Mouse (Mus musculus): ENCODE measurements at regions not wholly inside any gene's neighbourhood (a gene's known extent, or its start where the extent isn't known, plus 50 kb on each side); places are given as distances from the start of the nearest gene placed in this dataset.

GRCm38 (mm10) chr3:100364706-100365105, 124.4 kb downstream of the Tent5c start:
- in situ Hi-C loops (cut with MboI; ENCODE audit: low pct_unique_long_range_greater_than_20kb), result no loop called here
- no peak for TF ChIP-seq CTCF (IDR thresholded peaks at IDR 0.05)
- H3K27me3 ChIP-seq, result no peaks in the 10 kb centered on the region
- no peak for ATAC-seq
- POLR2A ChIA-PET, result no interaction called here
- CTCF ChIA-PET, result interaction anchor here (0.9 to 1.4 kb wide), 4 partner anchors 8 to 55 kb away, joined by 3 read pairs; no protein-coding TSS in a partner anchor
- DNase-seq (ENCODE audit: low read depth, low spot score), result no peak

- H3K27me3 ChIP-seq, result no peaks in the 10 kb centered on the region
- in situ Hi-C loops (cut with MboI; ENCODE audit: low pct_unique_long_range_greater_than_20kb), result no loop called here
- DNase-seq (ENCODE audit: low read depth, low spot score) (no peak), ATAC-seq (no peak)
- TF ChIP-seq CTCF (IDR thresholded peaks at IDR 0.05), result no peak
- ChIA-PET CTCF (interaction anchor here (0.9 to 9.0 kb wide), 5 partner anchors 12 to 203 kb away, joined by 3 to 71 read pairs (median 5); no protein-coding TSS in a partner anchor), POLR2A (no interaction called here)
These were observed 126.1 kb downstream of the Tent5c start for GRCm38 (mm10) chr3:100362983-100363382.

GRCm38 (mm10) chr3:100360019-100360418, 129.1 kb downstream of the Tent5c start:
- in situ Hi-C loops (cut with MboI; ENCODE audit: low pct_unique_long_range_greater_than_20kb), result no loop called here
- no peaks in the 10 kb centered on the region for H3K27me3 ChIP-seq
- ChIA-PET CTCF (interaction anchor here (0.9 to 9.0 kb wide), 11 partner anchors 11 to 206 kb away, joined by 3 to 71 read pairs (median 8); no protein-coding TSS in a partner anchor), POLR2A (interaction anchor here (1.4 kb wide), 1 partner anchor 26 kb away, joined by 3 read pairs; no protein-coding TSS in a partner anchor)
- DNase-seq (ENCODE audit: low read depth, low spot score) (no peak), ATAC-seq (no peak)
- no peak for TF ChIP-seq CTCF (IDR thresholded peaks at IDR 0.05)

- ChIA-PET POLR2A (interaction anchor here (0.6 to 1.4 kb wide), 3 partner anchors 25 to 203 kb away, joined by 3 to 8 read pairs (median 3); no protein-coding TSS in a partner anchor), CTCF (interaction anchor here (0.7 to 9.0 kb wide), 34 partner anchors 10 to 244 kb away, joined by 3 to 71 read pairs (median 5); no protein-coding TSS in a partner anchor)
- ATAC-seq (peak; percentile 81), DNase-seq (ENCODE audit: low read depth, low spot score) (no peak)
- peak; percentile 89 for TF ChIP-seq CTCF (IDR thresholded peaks at IDR 0.05)
- no peaks in the 10 kb centered on the region for H3K27me3 ChIP-seq
- in situ Hi-C loops (cut with MboI; ENCODE audit: low pct_unique_long_range_greater_than_20kb), result no loop called here
These were observed 130.1 kb downstream of the Tent5c start for GRCm38 (mm10) chr3:100359036-100359435.

DNA sequence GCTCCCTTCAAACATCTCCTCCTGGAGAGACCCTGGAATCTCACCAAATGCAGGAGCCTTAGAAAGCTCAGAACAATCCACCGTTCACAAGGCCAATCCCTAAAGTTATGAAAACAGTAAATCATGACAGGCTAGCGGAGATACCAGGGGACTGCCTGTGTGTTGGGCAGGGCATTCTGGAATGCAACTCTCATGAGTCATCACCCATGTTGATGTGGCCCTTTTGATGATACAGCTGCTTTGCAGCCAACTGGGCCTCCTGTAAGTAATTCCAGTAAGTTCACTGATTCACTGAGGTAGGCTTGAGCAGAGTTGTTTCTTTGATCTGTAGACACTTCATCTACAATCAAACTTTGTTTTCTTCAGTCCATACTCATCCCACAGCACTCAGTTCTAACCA, 155.6 kb downstream of the Tent5c start:
- ATAC-seq (peak; percentile 99), DNase-seq (ENCODE audit: low read depth, low spot score) (peak; percentile 59)
- H3K27me3 ChIP-seq, result no peaks in the 10 kb centered on the region
- ChIA-PET CTCF (interaction anchor here (0.8 to 1.8 kb wide), 4 partner anchors 22 to 66 kb away, joined by 3 read pairs; no protein-coding TSS in a partner anchor), POLR2A (interaction anchor here (1.2 kb wide), 1 partner anchor 26 kb away, joined by 3 read pairs; no protein-coding TSS in a partner anchor)
- no peak for TF ChIP-seq CTCF (IDR thresholded peaks at IDR 0.05)
- in situ Hi-C loops (cut with MboI; ENCODE audit: low pct_unique_long_range_greater_than_20kb), result no loop called here

DNA sequence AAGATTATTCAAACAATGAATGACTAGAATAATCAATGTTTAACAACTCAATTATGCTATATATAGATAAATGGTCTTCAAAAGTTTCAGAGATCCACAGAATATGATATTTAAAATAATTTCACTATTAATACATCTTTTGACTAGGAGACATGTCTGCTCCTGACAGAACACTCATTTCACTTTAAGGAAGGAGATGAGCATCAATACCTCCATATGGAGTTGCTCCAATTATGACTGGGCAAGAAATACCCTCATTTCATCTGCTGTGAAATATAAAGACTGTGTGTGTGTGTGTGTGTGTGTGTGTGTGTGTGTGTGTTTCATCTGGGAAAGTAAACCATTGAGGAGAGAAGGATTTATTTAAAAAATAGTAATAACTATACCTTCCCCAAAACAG, 156.2 kb upstream of the Wdr3 start:
- ATAC-seq, result no peak
- CTCF ChIA-PET, result no interaction called here
- in situ Hi-C loops (cut with MboI; ENCODE audit: low pct_unique_long_range_greater_than_20kb), result no loop called here
- DNase-seq (ENCODE audit: low read depth, low spot score), result no peak
- H3K27me3 ChIP-seq, result no peaks in the 10 kb centered on the region
- TF ChIP-seq CTCF (IDR thresholded peaks at IDR 0.05), result no peak
- POLR2A ChIA-PET, result no interaction called here

DNA sequence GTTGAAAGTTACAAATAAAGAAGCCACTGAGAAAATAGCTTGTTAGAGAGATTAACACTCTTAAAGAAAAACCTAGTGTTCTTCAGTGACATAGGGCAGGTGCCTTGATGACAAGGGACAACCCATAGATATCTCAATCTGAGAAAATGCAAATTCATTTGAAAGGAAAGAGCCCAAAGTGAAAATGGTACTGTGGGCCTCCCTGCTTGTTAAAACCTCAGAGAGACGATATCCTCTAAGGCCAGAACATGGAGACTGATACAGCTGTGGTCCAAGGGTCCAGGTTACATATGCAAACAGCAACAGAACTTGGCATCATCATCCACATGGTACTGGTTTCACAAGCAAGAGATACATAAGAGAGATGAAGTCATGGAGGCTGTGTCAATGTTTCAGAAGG, 125.6 kb upstream of the Wdr3 start:
- CTCF ChIA-PET, result interaction anchor here (1.1 kb wide), 1 partner anchor 14 kb away, joined by 3 read pairs; no protein-coding TSS in a partner anchor
- TF ChIP-seq CTCF (IDR thresholded peaks at IDR 0.05), result no peak
- in situ Hi-C loops (cut with MboI; ENCODE audit: low pct_unique_long_range_greater_than_20kb), result no loop called here

DNA sequence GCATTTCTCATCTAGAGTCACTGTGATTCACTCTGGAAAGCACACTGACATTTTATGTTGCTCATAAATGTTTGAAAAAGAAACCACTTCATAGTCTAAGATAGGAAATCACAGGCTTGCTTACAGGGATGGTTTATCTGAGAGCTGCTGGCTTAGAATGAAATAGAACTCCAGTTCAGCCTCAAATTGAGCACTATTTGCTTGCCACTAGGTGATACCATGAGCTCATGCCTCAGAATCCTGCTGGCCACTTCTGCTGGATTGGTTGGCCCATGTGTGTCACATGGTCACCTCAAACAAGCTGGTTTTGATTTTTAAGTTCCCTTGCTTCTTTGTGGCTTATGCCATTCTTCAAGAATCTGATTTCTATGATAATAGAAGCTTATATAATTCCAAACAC, 104.8 kb upstream of the Wdr3 start:
- DNase-seq (ENCODE audit: low read depth, low spot score), result no peak
- no peak for TF ChIP-seq CTCF (IDR thresholded peaks at IDR 0.05)
- ChIA-PET CTCF (interaction anchor here (1.5 kb wide), 1 partner anchor 66 kb away, joined by 3 read pairs; no protein-coding TSS in a partner anchor), POLR2A (no interaction called here)
- H3K27me3 ChIP-seq, result no peaks in the 10 kb centered on the region
- no peak for ATAC-seq
- in situ Hi-C loops (cut with MboI; ENCODE audit: low pct_unique_long_range_greater_than_20kb), result no loop called here

More for the DNA sequence above, 125.6 kb upstream of the Wdr3 start:
- POLR2A ChIA-PET, result no interaction called here
- ATAC-seq (no peak), DNase-seq (ENCODE audit: low read depth, low spot score) (no peak)
- no peaks in the 10 kb centered on the region for H3K27me3 ChIP-seq

DNA sequence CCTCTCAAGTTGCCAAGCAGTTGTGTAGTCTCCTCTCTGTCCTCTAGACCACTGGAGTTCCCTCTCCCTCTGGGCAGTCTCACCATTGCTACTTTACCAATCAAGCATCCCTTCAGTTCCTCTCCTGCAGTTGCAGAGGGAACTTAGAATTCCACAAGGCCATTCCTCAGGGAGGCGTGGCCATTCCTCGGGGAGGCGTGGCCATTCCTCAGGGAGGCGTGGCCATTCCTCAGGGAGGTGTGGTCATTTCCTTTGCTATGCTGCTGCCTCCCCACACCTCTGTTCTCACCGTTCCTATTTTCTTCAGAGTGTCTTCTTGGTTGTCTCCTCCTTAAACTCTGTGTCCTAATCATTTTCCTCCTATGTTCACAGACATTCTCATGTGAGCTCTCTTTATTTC, 102.8 kb upstream of the Wdr3 start:
- CTCF ChIA-PET, result no interaction called here
- POLR2A ChIA-PET, result no interaction called here
- DNase-seq (ENCODE audit: low read depth, low spot score), result no peak
- TF ChIP-seq CTCF (IDR thresholded peaks at IDR 0.05), result no peak
- no peak for ATAC-seq
- H3K27me3 ChIP-seq, result no peaks in the 10 kb centered on the region
- in situ Hi-C loops (cut with MboI; ENCODE audit: low pct_unique_long_range_greater_than_20kb), result no loop called here

All from Patski (cell line).